Mouse (Mus musculus) c-Kit-negative CD71-positive TER-119-positive erythroid progenitor cells, embryonic 14.5 days (primary cell): ENCODE results near the gene Aph1a.
"Not testable (repeated sequence)": the region's sequence is repeated elsewhere in the genome, so short reads cannot be mapped to it uniquely, and the experiment has no call there.

ENCODE experiments used
- DNase-seq: peaks from one replicate; pipeline ENCODE4 v3.0.0-alpha.2; 2013; ENCODE audit warnings: low read depth, low spot score

The Aph1a gene

DNA sequence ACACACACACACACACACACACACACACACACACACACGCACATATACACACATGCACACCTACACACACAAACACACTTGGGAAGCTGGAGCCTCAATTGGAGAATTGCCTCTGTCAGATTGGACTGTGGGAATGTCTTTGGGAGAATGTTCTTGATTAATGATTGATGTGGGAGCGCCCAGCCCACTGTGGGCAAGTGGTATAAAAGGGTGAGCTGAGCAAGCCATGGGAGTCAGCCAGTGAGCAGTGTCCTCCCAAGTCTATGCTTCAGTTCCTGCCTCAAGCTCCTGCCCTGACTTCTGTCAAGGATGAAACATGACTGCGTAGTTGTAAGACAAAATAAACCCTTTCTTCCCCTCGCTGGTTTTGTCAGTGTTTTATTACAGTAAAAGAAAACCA, 6.2 kb upstream of the Aph1a start:
- no peak for DNase-seq

DNA sequence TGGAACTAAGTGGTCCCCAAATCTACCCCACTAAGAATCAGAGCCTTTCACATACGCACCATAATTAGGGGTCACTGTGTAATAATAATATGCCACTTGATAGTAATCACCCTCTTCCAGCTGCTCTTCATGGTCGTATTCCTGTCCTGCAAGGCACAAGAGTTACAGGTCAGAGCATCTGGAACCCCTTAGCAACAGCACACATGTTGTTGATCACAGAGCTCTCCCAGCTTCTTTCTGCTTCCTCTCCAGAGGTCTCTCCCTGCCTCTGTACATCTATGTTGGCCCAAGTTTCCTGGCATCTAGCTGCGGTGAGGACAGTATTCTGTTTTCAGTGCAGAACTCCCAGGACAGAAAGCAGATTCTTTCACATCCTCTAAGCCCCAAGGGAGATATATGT, 4.1 kb upstream of the Aph1a start:
- no peak for DNase-seq

DNA sequence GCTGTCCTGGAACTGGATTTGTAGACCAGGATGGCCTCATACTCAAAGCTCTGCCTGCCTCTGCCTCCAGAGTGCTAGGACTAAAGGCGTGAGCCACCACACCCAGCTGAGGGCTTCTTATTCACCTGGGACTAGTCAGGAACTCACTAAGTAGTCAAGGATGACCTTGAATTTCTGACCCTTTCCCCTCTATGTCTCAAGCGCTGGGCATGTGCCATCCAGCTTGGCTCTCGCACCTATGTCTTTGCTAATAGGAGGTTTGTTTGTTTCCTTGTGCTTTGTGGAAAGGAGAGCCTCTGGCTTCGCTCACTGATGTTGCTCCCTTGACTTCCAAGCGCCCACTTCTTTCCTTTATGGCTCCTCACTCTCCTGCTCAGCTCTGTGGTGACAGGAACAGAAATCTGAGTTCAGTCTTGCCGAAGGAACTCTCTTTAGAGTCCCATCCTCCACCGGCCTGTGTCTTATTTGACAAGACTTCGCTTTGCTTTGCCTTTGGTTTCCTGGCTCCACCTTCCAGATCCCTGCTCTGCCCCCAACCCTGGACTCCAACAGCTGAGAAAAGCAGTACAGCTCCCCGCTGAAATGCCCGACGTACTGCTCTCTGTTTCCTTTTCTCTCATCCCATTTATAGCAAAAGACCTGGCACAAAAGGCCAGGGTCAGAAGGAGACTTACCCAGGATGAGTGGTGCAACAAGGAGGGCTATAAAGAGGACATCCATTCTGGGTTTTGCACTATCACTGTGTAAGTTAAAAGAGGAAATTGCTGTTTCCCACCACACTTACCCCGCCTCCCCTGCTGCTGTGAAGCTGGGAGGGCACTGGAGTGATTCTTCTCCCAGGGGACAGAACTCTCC, 2.3 kb upstream of the Aph1a start, which contains the start of gene BC028528:
BC028528 (minus strand) TSS at position 795 of the 855 bp plus-strand sequence.
- no peak for DNase-seq

DNA sequence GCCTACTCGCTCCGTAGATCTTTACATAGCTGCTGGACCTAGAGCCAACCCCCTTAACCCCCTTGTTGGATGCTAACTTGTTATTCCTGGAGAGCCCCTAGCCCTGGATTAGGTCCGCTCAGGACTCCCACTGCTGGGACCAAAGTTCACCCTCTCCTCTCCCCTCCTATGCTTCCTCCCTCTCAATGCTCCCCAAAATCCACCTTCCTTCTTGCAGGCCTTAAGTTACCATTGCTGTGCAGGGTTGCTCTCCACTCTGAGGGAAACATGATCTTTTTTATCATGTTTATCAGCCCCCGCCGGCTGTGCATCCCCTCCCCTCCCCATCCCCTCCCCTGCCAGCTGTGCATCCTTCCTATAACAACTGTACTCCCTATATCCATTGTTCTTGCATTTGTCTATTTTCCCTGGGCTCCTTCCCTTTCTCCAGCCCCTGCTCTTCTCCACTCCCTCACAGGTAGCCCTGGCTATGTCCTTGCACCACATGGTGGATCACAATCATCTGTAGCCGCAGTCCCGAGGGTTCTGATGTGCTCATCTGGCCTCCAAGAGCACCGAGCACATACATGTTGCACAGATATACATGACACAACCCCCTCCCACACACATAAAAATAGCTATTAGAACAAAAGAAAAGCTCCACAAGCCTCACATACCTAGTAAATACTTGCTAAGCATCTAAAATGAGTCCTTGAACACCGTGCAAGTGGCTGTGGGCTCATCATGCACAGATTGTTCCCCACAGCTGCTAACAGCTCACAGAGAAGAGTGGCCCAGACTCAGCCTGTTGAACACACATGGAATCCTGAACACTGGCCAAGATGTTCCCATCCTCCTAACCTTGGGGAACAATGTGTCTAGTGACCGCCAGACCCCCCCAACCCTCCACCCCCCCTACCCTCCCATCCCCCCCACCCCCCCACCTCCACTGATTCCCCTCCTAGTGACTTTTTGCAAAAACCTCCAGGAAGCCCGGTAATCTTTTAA, 1.4 kb upstream of the Aph1a start:
- no peak for DNase-seq

DNA sequence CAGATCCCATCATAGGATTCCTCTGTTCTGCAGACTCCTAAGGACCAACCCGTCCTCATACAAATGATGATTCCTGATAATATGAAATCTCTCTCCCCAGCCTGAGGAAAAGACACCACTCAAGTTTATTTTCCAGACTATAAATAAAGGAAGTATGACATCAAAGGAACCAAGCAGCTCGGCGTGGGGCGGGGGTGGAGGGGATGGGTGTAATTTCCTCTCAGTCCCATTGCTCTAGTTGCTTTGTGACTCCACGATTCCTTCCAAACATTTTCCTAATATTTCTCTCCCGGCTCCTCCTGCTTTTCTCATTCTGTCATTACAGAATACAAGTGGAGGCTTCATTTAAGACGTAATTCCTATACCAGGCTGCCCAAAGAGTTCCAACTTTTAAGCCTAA, 643 bp upstream of the Aph1a start:
- no peak for DNase-seq

DNA sequence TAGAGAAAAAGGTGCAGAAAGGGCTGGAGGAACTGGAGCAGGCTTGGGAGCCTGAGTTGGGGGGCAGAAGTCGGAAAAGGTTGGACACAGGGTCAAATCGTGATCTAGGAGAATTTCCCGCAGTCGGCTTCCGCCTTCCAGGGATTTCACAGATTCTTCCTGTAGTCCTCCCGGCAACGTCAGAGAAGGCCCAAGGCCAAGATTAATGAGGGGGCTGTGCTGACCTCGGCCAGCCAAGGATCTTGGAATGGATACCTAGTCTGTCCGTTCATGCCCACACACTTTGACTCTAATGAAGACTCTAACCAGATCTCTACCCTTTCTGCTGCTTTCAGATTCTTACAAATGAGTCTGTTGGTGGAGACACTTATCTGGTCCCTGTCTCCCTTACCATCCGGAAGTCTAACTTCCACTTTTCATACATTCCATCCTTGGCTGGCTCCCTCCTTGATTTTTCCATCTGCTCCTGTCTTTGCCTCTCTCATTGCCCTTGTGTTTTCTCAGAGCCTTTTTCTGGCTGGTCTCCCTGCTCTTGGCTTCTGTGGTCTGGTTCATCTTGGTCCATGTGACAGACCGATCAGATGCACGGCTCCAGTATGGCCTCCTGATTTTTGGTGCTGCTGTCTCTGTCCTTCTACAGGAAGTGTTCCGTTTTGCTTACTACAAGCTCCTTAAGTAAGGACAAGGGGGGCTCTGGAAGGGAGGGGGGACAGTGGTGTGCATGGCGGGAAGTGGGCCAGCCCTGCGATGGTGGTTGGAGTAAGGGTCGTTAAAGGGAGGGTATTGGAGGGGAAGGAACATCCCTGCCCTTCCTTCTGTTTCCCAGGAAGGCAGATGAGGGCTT, 770 bp downstream of the Aph1a start:
- DNase-seq = no peak

DNA sequence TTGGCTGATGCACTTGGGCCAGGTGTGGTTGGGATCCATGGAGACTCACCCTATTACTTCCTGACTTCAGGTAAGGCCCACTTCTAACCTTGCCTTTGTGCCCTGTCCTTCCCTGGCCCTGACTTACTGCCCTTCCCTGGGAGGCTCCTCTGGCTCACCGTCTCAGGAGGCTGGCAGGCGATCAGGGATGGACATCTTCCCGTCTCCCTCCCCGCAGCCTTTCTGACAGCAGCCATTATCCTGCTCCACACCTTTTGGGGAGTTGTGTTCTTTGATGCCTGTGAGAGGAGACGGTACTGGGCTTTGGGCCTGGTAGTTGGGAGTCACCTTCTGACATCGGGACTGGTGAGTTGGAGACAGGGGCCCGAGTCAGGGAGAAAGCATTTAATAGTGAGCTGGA, 1.7 kb downstream of the Aph1a start:
- DNase-seq = not testable (repeated sequence)

DNA sequence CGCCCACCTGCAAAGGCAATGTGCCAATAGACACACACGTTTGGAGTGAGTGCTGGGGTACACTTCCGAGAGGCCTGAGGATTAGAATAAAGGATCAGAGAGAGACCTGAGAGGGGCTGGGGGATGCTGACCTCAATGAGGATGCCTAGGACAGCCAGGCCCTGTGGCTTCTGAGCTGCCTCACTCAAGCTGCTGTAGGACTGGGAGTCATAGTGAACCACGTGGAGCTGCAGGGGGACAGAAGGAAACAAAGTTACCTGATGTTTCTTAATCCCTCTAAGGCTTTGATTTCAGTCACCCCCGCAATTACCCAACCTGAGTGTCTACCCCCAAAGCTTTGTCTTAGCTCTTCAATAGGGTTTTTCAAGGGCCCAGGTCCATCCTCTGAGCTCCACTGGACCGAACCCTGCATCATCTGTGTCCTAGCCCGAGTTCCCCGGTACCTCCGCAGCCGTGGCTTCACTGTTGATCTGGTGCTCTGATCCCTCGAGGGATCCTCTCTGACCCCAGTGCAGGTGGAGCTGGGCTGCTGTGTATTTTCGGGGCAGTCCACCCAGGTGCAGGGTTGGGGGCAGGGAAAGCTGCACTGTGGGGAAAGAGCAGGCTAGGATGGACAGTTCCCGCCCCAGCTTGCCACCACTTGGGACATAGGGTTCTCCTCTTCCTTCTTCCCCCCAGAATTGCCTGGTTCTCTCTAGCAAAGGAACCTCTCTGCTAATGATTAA, 6.2 kb downstream of the Aph1a start:
- DNase-seq = no peak

DNA sequence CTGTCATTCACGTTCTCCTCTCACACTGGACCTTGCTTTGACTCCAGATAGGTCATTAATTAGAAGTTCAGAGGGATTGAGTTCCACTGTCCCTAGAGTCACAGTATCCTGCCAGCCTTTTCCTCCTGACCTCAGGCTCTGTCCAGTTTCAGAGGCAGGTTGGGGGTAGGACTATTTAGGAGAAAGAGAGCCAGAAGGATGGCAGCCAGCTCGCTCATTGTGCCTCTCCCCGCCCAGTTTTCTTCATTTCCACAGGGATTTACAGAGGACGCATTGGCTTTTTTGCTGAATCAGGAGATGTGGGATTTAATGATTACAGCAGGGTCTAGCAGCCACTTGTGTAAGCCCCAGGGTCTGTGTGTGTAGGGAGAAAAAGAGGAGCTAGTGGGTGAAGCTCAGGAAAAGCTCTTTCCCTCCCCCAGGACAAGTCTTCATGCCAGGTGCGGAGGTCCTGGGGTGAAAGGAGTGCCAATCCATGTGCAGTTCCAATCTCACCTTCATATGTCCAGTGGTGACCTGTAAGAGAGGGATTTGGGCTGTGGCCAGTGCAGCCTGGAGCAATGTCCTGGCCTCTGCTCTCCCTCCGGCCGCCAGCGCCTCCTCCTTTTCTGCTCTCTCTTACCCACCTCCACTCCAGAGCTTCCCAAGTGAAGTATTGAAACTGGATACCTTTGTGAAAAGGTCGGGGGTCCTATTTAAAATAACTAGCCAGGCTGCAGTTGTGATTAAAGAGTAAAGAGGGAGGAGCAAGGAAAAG, 8.0 kb downstream of the Aph1a start:
- DNase-seq = no peak

DNA sequence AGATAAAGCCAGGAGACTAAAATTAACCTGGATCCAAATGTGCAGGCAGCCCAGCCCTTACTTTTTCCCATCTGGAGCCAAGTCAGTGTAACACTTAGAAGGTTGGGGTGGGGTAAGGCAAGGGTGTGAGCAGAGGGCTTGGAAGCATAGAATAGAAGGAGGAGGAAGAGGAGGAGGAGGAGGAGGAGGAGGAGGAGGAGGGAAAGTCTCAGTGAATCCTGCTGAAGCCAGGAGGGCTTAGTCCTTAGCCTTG, 8.5 kb downstream of the Aph1a start:
- no peak for DNase-seq

DNA sequence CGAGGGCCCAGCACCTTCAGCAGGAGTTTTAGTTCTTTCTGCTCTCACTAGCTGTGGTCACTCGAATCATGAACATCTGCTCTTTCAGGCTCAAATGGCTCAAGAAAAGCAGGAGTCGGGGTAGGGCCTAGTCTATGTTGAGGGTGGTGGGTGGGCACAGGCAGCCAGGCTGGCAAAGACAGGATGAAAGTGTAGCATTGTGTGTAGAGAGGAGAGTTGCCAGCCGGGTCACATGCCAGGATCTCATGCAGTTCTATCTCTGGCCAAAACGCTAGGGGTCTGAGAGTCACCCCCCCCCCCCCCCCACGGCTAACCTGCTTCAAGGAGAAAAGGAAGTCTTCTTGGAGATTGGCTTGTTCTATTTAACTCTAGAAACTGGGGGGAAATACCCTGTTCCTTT, 8.9 kb downstream of the Aph1a start:
- no peak for DNase-seq

DNA sequence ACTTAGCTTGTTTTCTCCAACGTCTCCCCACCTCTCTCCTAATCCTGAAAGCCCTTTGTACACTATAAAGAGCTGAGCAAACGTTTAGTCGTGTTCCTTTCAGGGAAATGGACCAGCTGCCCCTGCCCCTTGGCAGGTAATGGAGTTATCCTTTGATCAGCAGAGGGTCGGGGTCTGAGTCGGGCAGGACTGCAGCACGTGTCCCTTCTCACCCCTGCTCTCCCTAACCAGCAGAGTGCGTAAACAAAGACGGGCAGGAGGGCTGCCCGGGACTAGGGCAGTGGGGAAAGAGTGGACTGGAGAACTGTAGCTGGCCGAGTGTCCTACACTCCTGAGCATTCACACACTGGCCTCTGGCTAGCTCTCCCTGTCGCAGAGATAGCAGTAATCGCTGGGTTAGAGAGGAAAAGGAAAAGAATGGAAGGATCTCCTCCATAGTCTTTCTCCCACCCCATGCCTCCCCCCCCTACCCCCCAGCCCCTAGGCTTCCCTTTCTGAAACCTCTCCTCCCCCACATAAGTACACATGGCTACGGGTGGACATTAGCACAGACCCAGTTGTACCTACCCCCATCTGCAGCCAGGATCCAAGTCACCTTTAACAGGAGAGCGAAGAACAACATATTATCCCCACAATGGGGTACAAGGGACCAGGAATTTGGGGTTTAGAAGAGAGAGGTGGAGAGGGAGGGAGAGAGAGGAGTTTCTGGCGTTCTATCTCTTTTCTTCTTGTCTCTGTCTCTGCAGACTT, 10.2 kb downstream of the Aph1a start:
- DNase-seq = no peak

DNA sequence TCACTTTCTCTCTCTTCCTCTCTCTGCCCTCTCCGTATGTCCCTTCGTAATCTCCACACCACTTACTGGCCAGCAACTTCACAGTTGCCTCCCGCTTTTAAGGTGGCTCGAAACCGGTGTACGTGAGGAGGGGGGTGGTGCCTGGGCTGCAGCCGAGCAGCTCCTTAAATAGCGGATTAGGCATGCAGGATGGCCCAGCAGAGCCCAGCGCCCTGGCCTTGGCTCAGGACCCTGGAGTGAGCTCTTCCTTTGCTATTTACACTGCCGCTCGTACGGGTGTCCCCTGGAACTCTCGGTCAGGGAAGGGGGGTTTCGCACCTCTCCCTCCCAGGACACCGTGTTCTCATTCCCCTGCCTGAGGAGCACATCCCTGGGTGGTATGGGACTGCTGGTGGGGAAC, 10.8 kb downstream of the Aph1a start, which contains the start of gene Car14:
Car14 (minus strand) TSS at position 124 of the 400 bp plus-strand sequence.
- DNase-seq = no peak

DNA sequence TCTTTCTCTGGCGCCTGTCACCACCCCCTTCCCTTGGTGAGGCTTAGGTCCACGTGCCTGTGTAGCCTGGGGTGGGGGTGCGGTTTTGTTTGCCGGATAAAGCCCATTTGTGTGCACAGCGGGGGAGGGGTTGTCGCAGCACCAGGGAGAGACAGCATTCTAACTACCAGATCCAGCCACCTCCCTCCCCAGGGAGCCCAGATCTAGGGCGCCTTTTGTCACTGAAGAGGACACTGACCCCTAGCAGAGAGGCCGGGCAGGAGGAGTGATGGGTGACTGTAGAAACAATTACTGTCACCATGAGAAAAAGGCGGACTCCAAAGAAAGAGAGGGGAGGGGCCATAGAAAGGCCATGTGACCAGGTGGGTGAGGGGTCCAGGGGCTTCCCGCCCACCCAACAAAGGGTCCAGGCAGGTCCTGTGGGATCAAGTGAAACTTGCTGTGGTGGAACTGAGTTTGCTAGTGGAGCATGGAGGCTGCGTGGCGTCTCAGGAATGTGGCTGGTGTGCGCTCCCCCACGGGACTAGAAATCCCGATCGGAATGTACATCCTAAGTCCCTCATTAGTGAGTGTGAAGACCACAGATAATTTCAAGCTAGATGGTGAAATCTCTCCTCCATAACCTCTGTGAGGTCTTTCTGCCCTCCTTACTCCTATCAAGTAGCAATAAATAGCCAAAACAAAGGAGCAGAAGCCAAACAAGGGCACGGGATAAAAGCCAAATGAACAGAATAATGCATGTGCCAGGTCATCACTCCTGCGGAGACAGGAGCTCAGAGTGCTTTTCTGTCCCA, 11.6 kb downstream of the Aph1a start:
- DNase-seq = no peak

DNA sequence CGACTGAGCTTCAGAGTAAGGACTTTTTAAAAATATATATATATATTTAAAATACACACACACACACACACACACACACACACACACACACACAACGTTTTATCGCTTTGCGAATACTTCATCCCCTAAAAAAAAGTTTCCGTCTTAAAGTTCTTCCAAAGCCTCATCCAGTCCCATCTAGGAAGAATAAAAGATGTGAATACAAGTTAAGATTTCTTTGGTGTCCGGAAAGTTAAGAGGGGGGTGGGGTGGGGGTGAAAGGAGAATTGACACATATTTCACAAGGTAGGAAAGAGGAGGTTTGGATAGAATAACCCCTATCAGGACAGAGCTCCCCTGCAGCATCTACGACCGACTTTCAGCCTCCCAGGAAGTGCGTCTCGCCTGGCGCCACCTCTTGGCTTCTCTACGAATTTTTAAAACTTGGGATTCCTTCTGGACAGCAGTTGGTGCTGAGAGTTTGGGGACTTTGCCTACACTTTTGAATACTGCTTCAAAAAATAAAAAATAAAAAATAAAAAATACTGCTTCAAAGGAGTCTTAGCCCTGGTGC, 12.2 kb downstream of the Aph1a start:
- DNase-seq = no peak

DNA sequence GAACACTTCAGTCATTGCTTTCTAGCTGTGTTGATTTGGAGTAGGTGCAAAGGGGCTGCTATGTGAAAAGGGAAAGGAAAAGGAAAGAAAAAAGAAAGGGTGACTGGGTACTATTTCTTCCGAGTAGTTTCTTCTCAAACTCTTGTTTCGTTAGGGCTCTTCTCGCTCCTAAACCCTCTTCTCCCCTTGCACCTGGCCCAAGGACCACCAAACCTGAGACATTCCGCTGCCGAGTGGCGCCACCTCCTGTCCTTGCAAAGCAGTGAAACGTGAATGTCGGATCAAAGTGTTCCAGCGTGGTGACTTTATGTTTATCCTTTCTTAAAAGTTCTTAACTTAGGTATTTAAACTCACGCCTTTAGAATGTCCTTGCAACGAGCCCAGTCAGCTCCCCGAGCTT, 13.1 kb downstream of the Aph1a start:
- DNase-seq = no peak

DNA sequence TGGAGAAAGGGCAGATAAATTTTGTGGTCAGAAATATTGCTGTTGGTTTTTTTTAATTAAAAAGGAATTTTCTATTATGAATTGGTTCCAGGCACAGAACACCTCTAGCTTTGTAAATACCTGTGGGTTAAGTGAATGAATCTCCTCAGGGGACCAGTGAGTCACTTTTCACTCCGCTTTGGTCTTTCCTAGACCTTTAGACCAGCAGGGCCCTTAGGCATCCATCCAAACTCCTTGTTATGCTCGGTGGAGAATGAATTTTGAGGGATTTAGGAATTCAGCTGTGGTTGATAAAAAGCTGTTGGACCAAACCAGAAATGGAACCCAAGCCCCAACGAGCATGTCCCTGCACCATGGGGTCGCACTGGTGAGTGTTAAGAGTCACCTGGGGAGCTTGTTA, 13.8 kb downstream of the Aph1a start:
- no peak for DNase-seq

DNA sequence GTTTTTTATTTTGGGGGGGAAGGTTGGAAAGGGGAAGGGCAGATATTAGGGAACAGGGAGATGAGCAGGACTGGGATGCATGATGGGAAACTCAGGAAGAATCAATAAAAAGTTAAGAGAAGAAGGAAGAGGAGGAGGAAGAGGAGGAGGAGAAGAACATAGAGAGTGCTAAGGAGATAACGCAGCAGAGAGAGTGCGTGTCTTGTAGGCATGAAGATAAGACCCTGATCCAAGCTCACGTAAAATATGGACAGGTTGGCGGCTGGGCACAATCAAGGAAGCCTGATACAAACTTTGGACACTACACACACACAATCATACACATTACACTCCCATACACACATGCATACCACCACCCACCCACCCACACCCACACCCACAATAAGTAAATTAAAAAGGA, 20.9 kb downstream of the Aph1a start:
- no peak for DNase-seq

DNA sequence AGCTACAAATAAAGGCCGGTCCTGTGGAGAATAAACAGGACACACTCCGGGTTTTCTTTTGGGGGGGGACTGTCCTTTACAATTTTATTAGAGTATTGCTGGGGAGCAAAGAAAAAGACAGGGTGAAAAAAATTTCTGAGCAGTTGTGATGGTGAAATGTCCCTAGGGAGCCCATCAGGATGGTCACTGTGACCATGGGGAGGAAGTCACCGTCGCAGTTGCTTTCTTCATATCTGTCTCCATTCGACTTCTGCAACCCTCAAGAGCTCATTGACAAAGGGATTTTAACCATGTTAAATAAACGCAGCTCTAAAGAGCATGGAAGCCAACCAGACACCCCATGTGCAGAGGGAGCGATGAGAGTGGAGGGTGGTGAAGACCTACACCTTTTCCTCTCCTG, 23.0 kb downstream of the Aph1a start:
- DNase-seq = no peak
